Mouse (Mus musculus) layer of hippocampus, adult 2 months (tissue): Measurements from ENCODE around the gene Klhl3. TPM values are rescaled to one million over a fixed set of nuclear protein-coding genes. Genes with fewer than 3 reads are reported as not detected.

Experiments
- DNase-seq, 2 experiments: peaks; one replicate each; pipeline ENCODE4 v3.0.0; 2022; ENCODE audit warnings: low spot score in 2 of 2
- H3K27ac ChIP-seq: fragments of 200-600 bp; 2 replicates; pipeline ENCODE4 v1.8.1; 2022
- H3K4me3 ChIP-seq: fragments of 200-600 bp; 2 replicates; pipeline ENCODE4 v1.8.1; 2022; ENCODE audit warnings: mild to moderate bottlenecking
- CTCF ChIP-seq: fragments of 200-600 bp; conservative IDR thresholded peaks from 2 replicates; pipeline ENCODE4 v1.8.1; 2022; ENCODE audit warnings: antibody characterized with exemption, mild to moderate bottlenecking, moderate library complexity
- microRNA-seq, 2 experiments: library from miRNA; unstranded; fragments of <30 nt; microRNA quantifications; one replicate each; pipeline ENCODE4 v1.2.0; 2021
- total RNA-seq, 2 experiments: library from RNA; stranded (reverse); gene quantifications; 2 replicates each; pipeline ENCODE4 v1.2.3; 2021

Gene Klhl3
- total RNA-seq, 2 experiments from 2014 or later: 48.3 to 48.4 TPM

- no peak for DNase-seq
- Histone ChIP-seq H3K4me3 (no peak overlapping the region), H3K27ac (no peak overlapping the region)
- peak; percentile 36; the same call in 1 of the 2 replicates for TF ChIP-seq CTCF
Measured at GRCm38 (mm10) chr13:57984163-57984562, 129.2 kb downstream of the Klhl3 start.

DNA sequence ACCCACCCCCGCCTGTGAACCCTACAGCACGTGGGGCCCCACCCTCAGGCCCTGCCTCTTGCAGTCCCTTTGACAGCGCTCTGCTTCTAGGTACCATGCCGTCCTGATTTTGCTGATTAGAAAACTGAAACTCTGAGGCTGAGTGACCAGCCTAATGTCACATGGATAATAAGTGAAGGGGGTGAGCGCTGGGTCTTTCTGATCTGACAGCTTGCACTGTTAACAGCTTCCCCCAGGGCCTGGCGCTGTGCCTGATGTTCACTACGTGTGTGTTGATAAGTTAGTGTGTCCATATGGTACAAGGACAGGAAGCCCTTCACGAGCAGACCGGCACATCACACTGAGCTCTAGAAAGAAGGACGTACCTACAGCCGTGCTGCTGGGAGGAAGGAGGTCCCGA lies 130.1 kb downstream of the Klhl3 start:
- TF ChIP-seq CTCF: no peak
- Histone ChIP-seq H3K27ac (no peak overlapping the region), H3K4me3 (no peak overlapping the region)
- DNase-seq: no peak

DNA sequence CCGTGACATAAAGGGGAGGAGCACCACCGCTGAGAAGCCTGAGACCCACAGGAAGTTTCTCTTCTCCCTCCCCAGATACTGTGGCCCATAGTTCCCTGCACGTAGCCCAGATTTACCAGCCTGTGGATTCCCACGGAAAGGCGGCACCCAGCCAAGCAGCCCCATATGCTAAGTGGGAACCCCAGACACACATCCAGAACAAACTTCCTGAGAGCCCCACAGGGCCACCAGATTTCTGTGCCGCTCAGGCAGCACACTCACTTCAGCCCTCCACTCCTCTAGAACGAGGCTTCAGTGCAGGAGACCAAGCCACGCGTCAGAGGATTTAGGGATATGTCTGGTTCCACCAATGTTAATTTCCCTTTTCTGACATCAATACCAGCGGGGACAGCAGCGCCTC lies 130.5 kb downstream of the Klhl3 start:
- H3K27ac ChIP-seq: no peak overlapping the region
- no peak for TF ChIP-seq CTCF
- H3K4me3 ChIP-seq: no peak overlapping the region
- DNase-seq: peak; percentile 52 to 58

DNA sequence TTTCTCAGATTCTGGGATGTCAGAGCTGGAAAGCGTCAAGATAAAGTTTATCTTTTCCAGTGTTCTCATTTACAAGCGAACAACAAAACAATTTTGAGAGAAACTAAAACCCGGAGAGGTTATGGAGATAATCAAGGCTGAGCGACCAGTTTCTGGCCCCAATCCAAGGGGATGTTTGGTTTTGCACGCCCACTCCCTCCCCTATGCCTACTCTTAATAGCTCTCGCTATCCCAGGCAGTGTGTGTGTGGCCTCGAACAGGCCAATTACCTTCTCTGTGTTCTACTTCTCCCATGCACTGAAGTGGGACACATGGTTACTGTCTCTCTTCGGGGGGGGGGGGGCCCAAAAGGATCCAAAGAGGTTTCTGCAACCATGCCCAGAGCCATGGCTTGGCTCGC lies 132.7 kb downstream of the Klhl3 start:
- Histone ChIP-seq H3K4me3 (no peak overlapping the region), H3K27ac (no peak overlapping the region)
- no peak for DNase-seq
- TF ChIP-seq CTCF: no peak

DNA sequence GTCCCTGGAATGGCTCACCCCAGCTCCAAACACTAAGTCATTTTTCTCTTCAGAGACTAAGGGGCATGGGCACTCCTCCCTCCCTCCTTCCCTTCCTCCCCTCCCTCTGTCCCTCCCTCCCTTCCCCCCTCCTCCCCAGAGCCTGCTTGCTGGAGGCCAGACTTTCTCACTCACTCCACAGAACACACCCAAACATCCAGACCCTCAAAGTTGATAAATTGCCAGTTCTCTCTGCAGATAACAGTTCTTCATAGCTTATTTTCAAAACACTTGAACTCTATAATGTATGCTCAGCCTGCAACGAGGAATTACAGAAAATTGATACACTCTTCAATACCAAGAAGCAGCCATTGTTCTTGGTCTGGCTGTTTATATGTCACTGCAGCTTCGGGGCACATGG lies 133.3 kb downstream of the Klhl3 start:
- TF ChIP-seq CTCF: no peak
- no peak overlapping the region for H3K27ac ChIP-seq

GRCm38 (mm10) chr13:57978931-57979330 lies 134.5 kb downstream of the Klhl3 start:
- Histone ChIP-seq H3K4me3 (no peak overlapping the region), H3K27ac (no peak overlapping the region)
- DNase-seq: no peak
- TF ChIP-seq CTCF: no peak

More for the DNA sequence above, 133.3 kb downstream of the Klhl3 start:
- no peak overlapping the region for H3K4me3 ChIP-seq
- no peak for DNase-seq

GRCm38 (mm10) chr13:57977721-57978120 lies 135.7 kb downstream of the Klhl3 start:
- Histone ChIP-seq H3K4me3 (no peak overlapping the region), H3K27ac (no peak overlapping the region)
- no peak for DNase-seq
- peak; percentile 46 for TF ChIP-seq CTCF

DNA sequence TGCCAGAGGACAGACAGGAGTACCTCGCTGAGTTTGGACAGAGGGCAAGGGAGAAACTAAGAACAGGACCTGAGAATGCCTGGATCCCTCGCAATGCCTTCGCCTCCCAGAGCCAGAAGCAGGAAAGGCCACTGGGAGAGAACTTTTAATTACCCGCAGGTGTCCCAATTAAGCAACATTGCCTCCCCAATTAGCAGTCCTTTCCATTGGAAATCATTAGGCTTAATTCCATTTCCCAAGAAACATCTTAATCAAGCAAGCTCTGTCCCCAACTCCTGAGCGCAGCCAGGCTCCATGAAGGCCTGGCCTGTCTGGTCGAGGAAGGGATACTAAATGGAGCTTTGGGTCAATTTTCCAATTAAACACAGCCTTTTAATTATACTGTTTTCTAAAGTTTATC lies 147.7 kb downstream of the Klhl3 start:
- no peak for TF ChIP-seq CTCF
- no peak overlapping the region for H3K4me3 ChIP-seq
- no peak overlapping the region for H3K27ac ChIP-seq
- no peak for DNase-seq

DNA sequence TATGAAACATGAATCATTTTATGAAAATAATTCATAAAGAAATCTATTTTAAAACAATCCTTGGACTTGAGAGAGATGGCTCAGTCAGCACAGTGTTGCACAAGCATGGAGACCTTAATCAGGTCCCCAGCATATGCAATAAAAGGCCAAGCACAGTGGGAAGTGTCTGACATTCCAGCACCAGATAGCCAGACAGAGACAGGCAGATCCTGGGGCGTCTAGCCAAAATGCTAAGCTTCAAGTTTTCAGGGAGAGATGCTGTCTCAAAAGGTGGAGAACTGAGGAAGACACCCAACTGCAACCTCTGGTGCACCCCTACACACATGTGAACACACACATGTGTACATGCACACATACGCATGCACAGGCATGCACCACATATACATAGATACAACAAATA lies 153.1 kb downstream of the Klhl3 start:
- Histone ChIP-seq H3K4me3 (no peak overlapping the region), H3K27ac (no peak overlapping the region)
- no peak for TF ChIP-seq CTCF
- DNase-seq: no peak

DNA sequence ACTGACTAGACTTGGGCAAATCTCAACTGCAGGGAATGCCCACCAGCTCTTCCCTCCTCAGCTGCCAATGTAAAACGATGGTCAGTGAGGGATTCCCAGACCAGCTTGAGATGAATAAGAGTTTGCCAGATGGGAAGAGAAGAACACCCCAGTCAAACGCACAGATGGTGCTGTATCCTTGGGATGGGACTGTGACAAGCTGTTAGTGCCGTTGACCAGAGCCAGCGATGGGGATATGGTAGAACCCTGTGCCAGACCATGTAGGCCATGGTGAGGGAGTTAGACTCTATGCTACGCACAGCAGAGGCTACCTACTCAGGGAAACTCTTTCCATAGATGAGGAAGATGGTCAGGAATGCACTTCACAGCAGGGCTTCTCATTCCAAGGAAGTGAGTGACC lies 153.6 kb downstream of the Klhl3 start:
- TF ChIP-seq CTCF: no peak
- no peak overlapping the region for H3K4me3 ChIP-seq
- no peak overlapping the region for H3K27ac ChIP-seq
- DNase-seq: no peak

Small RNAs within 50 kb of the gene (microRNA-seq; reads per million reads assigned to microRNA genes)
- 1,741 to 2,457 reads per million in 2 experiments for gene Mir874

Other genes with a start within 250 kb of the Klhl3 start
- gene Spock1, start 205.3 kb downstream of the Klhl3 start, total RNA-seq: 100 to 1,000 TPM; 179 to 213 TPM
- gene Hnrnpa0, start 15.0 kb upstream of the Klhl3 start, total RNA-seq: 100 to 1,000 TPM; 120 to 122 TPM
- 10 to 100 TPM; 28.4 to 34.9 TPM for gene Idnk, start 44.1 kb upstream of the Klhl3 start, total RNA-seq
- gene Ubqln1, start 102.1 kb upstream of the Klhl3 start, total RNA-seq: 100 to 1,000 TPM; 139 to 143 TPM
- gene Gkap1, start 162.1 kb upstream of the Klhl3 start, total RNA-seq: 10 to 100 TPM; 21.6 to 22.0 TPM
- gene Kif27, start 245.5 kb upstream of the Klhl3 start, total RNA-seq: 1 to 10 TPM; 3.3 TPM